Mouse (Mus musculus) kidney, adult 2 months (tissue): Measurements from ENCODE around the gene Fkbpl. TPM values are rescaled to one million over a fixed set of nuclear protein-coding genes. Genes with fewer than 3 reads are reported as not detected.

ENCODE experiments used
- DNase-seq: peaks from one replicate; pipeline ENCODE4 v3.0.0; 2021
- H3K27ac ChIP-seq: fragments of 200-500 bp; 2 replicates; pipeline ENCODE4 v1.5.1; 2012; ENCODE audit warnings: low read depth, low read length, control low read depth, inconsistent platforms; ENCODE audit not compliant: insufficient read depth
- H3K27me3 ChIP-seq: fragments of 200-500 bp; replicated peaks from 2 replicates; pipeline ENCODE4 v1.6.1; 2012; ENCODE audit warnings: mild to moderate bottlenecking, moderate library complexity, low read length, inconsistent platforms; ENCODE audit not compliant: control insufficient read depth, insufficient read depth
- H3K36me3 ChIP-seq: fragments of 200-500 bp; 2 replicates; pipeline ENCODE4 v1.6.1; 2012; ENCODE audit warnings: mild to moderate bottlenecking, moderate library complexity, low read length, inconsistent platforms; ENCODE audit not compliant: control insufficient read depth, insufficient read depth
- H3K4me1 ChIP-seq: fragments of 200-500 bp; 2 replicates; pipeline ENCODE4 v1.6.1; 2011; ENCODE audit warnings: low read length; ENCODE audit not compliant: control insufficient read depth, insufficient read depth
- H3K4me3 ChIP-seq: fragments of 200-500 bp; 2 replicates; pipeline ENCODE4 v1.5.1; 2011; ENCODE audit warnings: mild to moderate bottlenecking, low read depth, low read length, control low read depth; ENCODE audit not compliant: insufficient read depth
- CTCF ChIP-seq: fragments of 200-500 bp; conservative IDR thresholded peaks from 2 replicates; pipeline ENCODE4 v1.5.1; 2011; ENCODE audit warnings: low read depth, mild to moderate bottlenecking, control low read depth, low read length, moderate library complexity, mixed read lengths; ENCODE audit not compliant: insufficient read depth, insufficient read length
- POLR2A ChIP-seq: fragments of 200-500 bp; IDR thresholded peaks from one replicate; pipeline ENCODE4 v1.6.1; 2011; ENCODE audit warnings: low read depth, low read length, control low read depth
- WGBS: fragments of 180-500 bp; shearing (Covaris S2); methylation state at CpG from one replicate; pipeline ENCODE4 v1.1.7; 2018; 5-methylcytosine and 5-hydroxymethylcytosine counted together
- polyA plus RNA-seq: library from polyadenylated mRNA; depleted of rRNA; stranded (reverse); fragments of >200 nt; gene quantifications from 2 replicates; pipeline ENCODE4 v1.2.3, GENCODE M21; 2012

The Fkbpl gene
- polyA plus RNA-seq, 1 experiment = 5.5 TPM

DNA sequence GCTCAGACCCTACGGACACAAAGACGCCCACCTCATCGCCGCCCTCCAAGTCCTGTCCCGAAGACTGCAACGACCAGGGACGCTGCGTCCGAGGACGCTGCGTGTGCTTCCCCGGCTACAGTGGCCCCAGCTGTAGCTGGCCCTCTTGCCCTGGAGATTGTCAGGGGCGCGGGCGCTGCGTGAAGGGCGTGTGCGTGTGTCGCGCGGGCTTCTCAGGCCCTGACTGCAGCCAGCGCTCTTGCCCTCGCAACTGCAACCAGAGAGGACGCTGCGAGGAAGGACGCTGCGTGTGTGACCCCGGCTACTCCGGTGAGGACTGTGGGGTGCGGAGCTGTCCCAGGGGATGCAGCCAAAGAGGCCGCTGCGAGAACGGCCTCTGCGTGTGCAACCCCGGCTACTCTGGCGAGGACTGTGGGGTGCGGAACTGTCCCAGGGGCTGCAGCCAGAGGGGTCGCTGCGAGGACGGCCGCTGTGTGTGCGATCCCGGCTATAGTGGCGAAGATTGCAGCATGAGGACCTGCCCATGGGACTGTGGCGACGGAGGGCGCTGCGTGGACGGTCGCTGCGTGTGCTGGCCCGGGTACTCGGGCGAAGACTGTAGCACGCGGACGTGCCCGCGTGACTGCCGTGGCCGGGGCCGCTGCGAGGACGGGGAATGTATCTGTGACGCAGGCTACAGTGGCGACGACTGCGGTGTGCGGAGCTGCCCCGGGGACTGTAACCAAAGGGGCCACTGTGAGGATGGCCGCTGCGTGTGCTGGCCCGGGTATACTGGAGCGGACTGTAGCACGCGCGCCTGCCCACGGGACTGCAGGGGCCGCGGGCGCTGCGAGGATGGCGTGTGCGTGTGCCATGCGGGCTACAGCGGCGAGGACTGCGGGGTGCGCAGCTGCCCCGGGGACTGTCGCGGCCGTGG lies 26.8 kb downstream of the Fkbpl start:
- no peaks in the 10 kb centered on the region for H3K36me3 ChIP-seq
- no peak for TF ChIP-seq CTCF
- TF ChIP-seq POLR2A = no peak
- WGBS = 17% methylated on average over 93 of the region's 93 CpGs
- peaks cover 3% of the 10 kb centered on the region; the same call in 1 of the 2 replicates for H3K4me1 ChIP-seq
- H3K27me3 ChIP-seq = no peaks in the 10 kb centered on the region
- no peak overlapping the region for H3K27ac ChIP-seq
- no peak for DNase-seq
- H3K4me3 ChIP-seq = 0 out of 2 replicates have a peak overlapping the region, but pooled peaks have one; percentile 6

DNA sequence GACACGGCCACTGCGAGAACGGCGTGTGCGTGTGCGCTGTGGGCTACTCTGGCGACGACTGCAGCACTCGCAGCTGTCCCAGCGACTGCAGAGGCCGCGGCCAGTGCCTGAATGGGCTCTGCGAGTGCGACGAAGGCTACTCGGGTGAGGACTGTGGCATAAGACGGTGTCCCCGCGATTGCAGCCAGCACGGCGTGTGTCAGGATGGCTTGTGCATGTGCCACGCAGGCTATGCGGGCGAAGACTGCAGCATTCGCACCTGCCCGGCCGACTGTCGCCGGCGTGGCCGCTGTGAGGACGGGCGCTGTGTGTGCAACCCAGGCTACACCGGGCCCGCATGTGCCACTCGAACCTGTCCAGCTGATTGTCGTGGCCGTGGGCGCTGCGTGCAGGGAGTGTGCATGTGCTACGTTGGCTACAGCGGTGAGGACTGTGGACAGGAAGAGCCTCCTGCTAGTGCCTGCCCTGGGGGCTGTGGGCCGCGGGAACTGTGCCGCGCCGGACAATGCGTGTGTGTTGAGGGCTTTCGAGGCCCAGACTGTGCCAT lies 27.8 kb downstream of the Fkbpl start:
- no peaks in the 10 kb centered on the region for H3K36me3 ChIP-seq
- no peak for TF ChIP-seq CTCF
- TF ChIP-seq POLR2A = no peak
- peaks cover 5% of the 10 kb centered on the region; the same call in 1 of the 2 replicates for H3K4me1 ChIP-seq
- H3K4me3 ChIP-seq = no peak overlapping the region
- no peaks in the 10 kb centered on the region for H3K27me3 ChIP-seq
- no peak overlapping the region for H3K27ac ChIP-seq
- no peak for DNase-seq
- WGBS = 44% methylated on average over 49 of the region's 49 CpGs

DNA sequence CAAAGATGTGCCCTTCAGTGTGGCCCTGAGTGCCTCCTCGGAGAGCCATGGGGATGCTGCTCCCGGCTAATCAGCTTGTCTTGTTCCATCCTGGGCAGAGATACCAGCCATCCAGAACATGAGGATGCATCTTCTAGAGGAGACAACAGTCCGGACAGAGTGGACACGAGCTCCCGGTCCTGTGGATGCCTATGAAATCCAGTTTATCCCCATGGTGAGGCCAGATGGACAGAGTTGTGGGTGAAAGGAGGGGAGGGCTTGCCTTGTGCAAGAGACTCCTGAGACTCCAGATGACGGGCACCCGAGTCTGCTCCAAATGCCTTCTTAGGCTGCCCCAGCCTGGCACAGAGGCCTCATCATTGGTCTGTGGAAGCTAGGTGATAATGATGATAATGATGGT lies 28.6 kb downstream of the Fkbpl start:
- Histone ChIP-seq H3K36me3 (no peaks in the 10 kb centered on the region), H3K27ac (no peak overlapping the region), H3K4me1 (peaks cover 5% of the 10 kb centered on the region; the same call in 1 of the 2 replicates), H3K27me3 (no peaks in the 10 kb centered on the region), H3K4me3 (no peak overlapping the region)
- no peak for DNase-seq
- TF ChIP-seq POLR2A = no peak
- TF ChIP-seq CTCF = no peak
- 91% methylated on average over 7 of the region's 7 CpGs for WGBS

DNA sequence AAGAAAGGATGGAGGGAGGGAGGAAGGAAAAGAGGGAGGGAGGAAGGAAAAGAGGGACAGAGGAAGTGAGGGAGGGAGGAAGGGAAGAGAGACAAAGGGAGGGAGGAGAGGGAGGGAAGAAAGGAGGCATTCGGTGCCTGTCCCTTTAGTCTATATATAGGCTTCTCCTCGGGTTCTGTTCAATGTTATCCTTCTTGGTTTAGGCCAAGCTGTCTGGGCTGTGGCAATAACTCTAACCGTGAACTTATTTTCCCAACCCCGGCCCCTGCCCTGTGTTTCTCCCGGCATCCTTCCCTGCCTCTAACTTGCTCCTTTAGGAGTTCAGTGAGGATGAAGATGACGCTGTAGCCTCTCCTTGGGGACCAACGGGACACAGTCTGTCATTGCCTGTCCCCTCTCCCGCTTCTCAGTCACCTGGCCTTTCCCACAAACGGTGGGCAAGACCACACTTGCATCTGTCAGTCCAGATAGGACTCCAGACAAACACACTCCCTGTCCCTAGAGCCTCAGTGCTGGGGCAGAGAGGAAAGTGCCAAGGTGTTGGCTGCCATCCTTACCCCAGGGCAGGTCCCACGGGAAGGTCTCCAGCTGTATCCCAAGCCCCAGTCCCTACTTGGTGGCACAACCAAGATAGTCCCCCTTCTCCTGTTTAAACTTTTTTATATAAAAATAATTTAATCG lies 30.1 kb downstream of the Fkbpl start:
- H3K4me3 ChIP-seq = no peak overlapping the region
- no peaks in the 10 kb centered on the region for H3K36me3 ChIP-seq
- 66% methylated on average over 11 of the region's 11 CpGs for WGBS
- H3K27ac ChIP-seq = no peak overlapping the region
- H3K4me1 ChIP-seq = peaks cover 5% of the 10 kb centered on the region; the same call in 1 of the 2 replicates
- TF ChIP-seq POLR2A (no peak), CTCF (no peak)
- no peaks in the 10 kb centered on the region for H3K27me3 ChIP-seq
- no peak for DNase-seq

DNA sequence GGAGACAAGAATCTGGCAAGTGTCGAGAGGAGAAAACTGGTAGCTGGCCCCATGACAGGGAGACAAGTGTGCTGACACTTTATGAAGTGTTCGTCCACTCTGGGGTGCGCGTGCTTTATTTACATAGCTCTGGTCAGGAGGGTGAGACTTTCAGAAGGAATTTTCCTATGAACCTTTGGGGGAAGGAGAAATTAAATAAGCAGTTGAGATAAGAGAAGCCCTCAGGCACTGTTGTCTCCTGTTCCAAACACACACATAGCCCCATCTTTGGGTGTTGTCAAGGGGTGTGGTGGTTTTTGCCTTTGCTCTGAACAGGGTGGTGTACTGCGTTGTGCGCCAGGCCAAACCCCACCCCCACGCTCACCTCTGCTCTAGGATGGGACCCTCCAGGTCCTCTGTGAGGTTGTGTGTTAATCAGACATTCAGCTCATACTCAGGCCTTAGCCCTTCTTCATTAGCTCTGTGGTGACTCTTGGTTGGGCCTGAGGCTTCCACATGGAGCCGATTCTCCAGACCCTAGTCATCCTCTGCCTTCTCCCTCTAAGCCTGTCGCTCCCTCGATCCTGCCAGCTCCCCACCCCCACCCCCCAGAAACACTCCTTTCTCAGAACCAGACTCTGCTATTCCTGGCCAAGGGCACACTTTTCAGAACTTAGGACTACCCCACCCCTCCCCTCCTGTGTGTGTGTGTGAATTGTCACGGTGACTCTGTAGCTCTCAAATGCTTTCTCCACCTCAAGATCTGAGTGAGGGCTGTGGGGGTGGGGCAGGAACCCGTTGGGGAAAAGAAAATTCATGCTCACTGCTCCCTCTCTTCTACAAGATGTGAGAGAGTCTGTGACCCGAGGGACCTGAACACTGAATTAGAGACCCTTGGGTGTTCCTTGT lies 30.9 kb downstream of the Fkbpl start:
- no peak for DNase-seq
- Histone ChIP-seq H3K4me1 (peaks cover 5% of the 10 kb centered on the region; the same call in 1 of the 2 replicates), H3K4me3 (no peak overlapping the region), H3K27me3 (no peaks in the 10 kb centered on the region), H3K27ac (no peak overlapping the region), H3K36me3 (no peaks in the 10 kb centered on the region)
- TF ChIP-seq POLR2A (no peak), CTCF (no peak)
- WGBS = 63% methylated on average over 13 of the region's 13 CpGs

DNA sequence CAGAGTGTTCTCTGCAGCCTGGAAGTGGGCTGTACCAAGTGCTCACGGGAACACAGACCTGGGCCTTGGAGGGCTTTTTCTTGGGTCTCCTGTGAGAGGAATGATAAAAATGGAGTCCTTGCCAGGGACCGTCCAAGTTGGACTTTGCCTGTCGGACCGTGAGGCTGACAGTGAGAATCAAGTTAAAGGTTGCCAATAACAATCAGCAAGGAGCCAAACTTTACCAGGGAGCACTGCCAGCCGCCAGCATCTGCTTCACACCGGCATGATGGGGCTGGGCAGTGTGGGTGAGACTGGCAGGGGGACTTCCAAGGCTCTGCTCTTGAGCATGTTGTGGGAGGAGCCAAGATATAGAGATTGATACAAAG lies 31.5 kb downstream of the Fkbpl start:
- peaks cover 5% of the 10 kb centered on the region; the same call in 1 of the 2 replicates for H3K4me1 ChIP-seq
- H3K27me3 ChIP-seq = no peaks in the 10 kb centered on the region
- H3K27ac ChIP-seq = no peak overlapping the region
- TF ChIP-seq POLR2A = no peak
- no peak for TF ChIP-seq CTCF
- peak; percentile 88 for DNase-seq
- 58% methylated on average over 6 of the region's 6 CpGs for WGBS
- no peak overlapping the region for H3K4me3 ChIP-seq
- no peaks in the 10 kb centered on the region for H3K36me3 ChIP-seq
